Comparison of ENCODE assay signal across 27 mouse cellular contexts in the genomic region with DNA sequence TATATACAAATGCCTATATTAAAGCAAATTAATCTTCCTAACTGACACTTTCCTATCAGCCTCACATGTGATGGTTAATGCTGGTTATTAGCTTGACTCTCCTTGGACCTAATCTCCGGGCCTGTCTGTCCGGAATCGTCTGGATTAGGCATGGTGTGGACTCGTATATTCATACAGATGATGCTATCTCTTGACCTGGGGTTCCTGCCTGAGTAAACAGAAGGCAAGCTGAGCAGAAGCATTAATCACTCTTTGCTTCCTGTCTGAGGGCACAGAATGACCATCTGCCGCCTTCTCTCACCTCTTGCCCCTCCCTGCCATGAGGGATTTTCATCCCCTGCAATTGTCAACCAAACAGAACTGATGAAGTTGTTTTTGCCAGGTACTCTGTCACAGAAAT. TPM values are rescaled to one million over a fixed set of nuclear protein-coding genes. Genes with fewer than 3 reads are reported as not detected.
A peak's percentile ranks its signal among the peaks of the same experiment; 100 is the strongest.
DNase-seq lines count a peak whose midpoint lies in the region; ATAC-seq lines count a peak whose summit lies in the region.
"Had no signal": no experiment of that assay in that cellular context is flagged by ENCODE, and none has a peak within 500 bp of the region (broad histone marks: within the 10 kb centered on the region; RNA-seq: fewer than 3 reads in every experiment).

No protein-coding gene starts in this region.

- H3K36me3 ChIP-seq in neural tube, embryonic 11.5 days (ENCODE audit: control insufficient read depth, insufficient read depth, low read length) = no peaks in the 10 kb centered on the region
- H3K36me3 ChIP-seq: heart, embryonic 12.5 days; heart, embryonic 15.5 days; hindbrain, embryonic 15.5 days; intestine, embryonic 15.5 days had no signal

- H3K27ac ChIP-seq in neural tube, embryonic 11.5 days (ENCODE audit: low read depth, low read length) = no peak overlapping the region
- H3K27ac ChIP-seq: heart, embryonic 15.5 days; hindbrain, embryonic 15.5 days; intestine, embryonic 15.5 days had no signal

- no peak overlapping the region for H3K9ac ChIP-seq in neural tube, embryonic 11.5 days (ENCODE audit: low read length)
- H3K9ac ChIP-seq: forebrain, postnatal 0 days; heart, embryonic 12.5 days; heart, embryonic 15.5 days; hindbrain, embryonic 15.5 days; intestine, embryonic 15.5 days had no signal

- 42% methylated on average over 5 of the region's 5 CpGs for whole genome bisulfite sequencing in neural tube, embryonic 11.5 days

- no peaks in the 10 kb centered on the region for H3K9me3 ChIP-seq in neural tube, embryonic 11.5 days (ENCODE audit: control insufficient read depth, low read length)
- H3K9me3 ChIP-seq: heart, embryonic 12.5 days; heart, embryonic 15.5 days; hindbrain, embryonic 15.5 days; intestine, embryonic 15.5 days had no signal

- H3K4me3 ChIP-seq in neural tube, embryonic 11.5 days (ENCODE audit: low read depth, low read length) = no peak overlapping the region
- H3K4me3 ChIP-seq: heart, embryonic 12.5 days; heart, embryonic 15.5 days; hindbrain, embryonic 15.5 days; intestine, embryonic 15.5 days had no signal

- ATAC-seq in neural tube, embryonic 11.5 days (ENCODE audit: insufficient read depth, low FRiP score, low TSS enrichment) = 0 out of 2 replicates have a peak, but pooled peaks have one; percentile 27
- ATAC-seq: activated CD4-positive, CD25-positive, alpha-beta regulatory T cell, adult 4 months; CD4-positive, CD25-positive, alpha-beta regulatory T cell, adult 4 months; forebrain, embryonic 14.5 days; forebrain, postnatal 0 days; intestine, embryonic 15.5 days had no signal

- H3K27me3 ChIP-seq in neural tube, embryonic 11.5 days (ENCODE audit: control insufficient read depth, insufficient read depth, low read length) = no peaks in the 10 kb centered on the region
- H3K27me3 ChIP-seq: heart, embryonic 12.5 days; heart, embryonic 15.5 days; hindbrain, embryonic 15.5 days; intestine, embryonic 15.5 days had no signal

- H3K4me1 ChIP-seq in neural tube, embryonic 11.5 days (ENCODE audit: control insufficient read depth, insufficient read depth, low read length) = no peaks in the 10 kb centered on the region
- H3K4me1 ChIP-seq: heart, embryonic 12.5 days; heart, embryonic 15.5 days; hindbrain, embryonic 15.5 days; intestine, embryonic 15.5 days had no signal

- H3K4me2 ChIP-seq in neural tube, embryonic 11.5 days (ENCODE audit: low read depth) = no peak overlapping the region
- H3K4me2 ChIP-seq: heart, embryonic 12.5 days; heart, embryonic 15.5 days; hindbrain, embryonic 15.5 days; intestine, embryonic 15.5 days had no signal

- peak; percentile 33 for DNase-seq in embryo, embryonic 10 days (ENCODE audit: low spot score)
- DNase-seq in embryo, embryonic 9.5 days (ENCODE audit: extremely low spot score) = no peak
- DNase-seq in neural tube, embryonic 11.5 days (ENCODE audit: low spot score) = no peak
- DNase-seq in neural tube, embryonic 10.5 days (ENCODE audit: extremely low spot score, low spot score) = no peak
- DNase-seq in MN1 (ENCODE audit: low spot score) = peak; percentile 11
- DNase-seq in mesoderm, embryonic 11.5 days (ENCODE audit: low read depth, low spot score) = peak; percentile 20
- no peak for DNase-seq in ovary, adult 18-20 months (ENCODE audit: low spot score)
- DNase-seq in frontal cortex, postnatal 25 days (ENCODE audit: low spot score in 2 of 2) = no peak
- DNase-seq: adrenal gland, adult 8-10 months; adrenal gland, postnatal 25 days; B cell, adult 2 months; cerebellum, adult 11-12 months; cerebellum, adult 8-10 months; cerebellum, postnatal 10 days; cerebellum, postnatal 36 days; forebrain, postnatal 0 days; gastrocnemius, postnatal 25 days; heart, adult 18-20 months; heart, postnatal 14 days; kidney, adult 18-20 months had no signal

RNA-seq across cellular contexts. Expression of gene Scn9a, which starts 38.6 kb away (rescaled TPM):
- polyA plus RNA-seq in neural tube, embryonic 11.5 days (2014; fragmentation: Nextera tagmentation; extraction: Ambion mirVana) = 9.0 and 10.5 TPM in 2 replicates

Comparison
In these comparisons a context has a peak if more than half of its experiments do, and no peak if none do; other contexts are left out.
1. DNase-seq: peak in embryo, embryonic 10 days (single experiment), MN1 (single experiment) and mesoderm, embryonic 11.5 days (single experiment); none in embryo, embryonic 9.5 days (single experiment), neural tube, embryonic 11.5 days (single experiment), neural tube, embryonic 10.5 days (single experiment), ovary, adult 18-20 months (single experiment) and frontal cortex, postnatal 25 days (0 of 2).